Mouse (Mus musculus): ENCODE data around the gene Myo1e.

Myo1e gene

GRCm38 (mm10) chr9:70207151-70207831, at the start of gene Myo1e:
TSS of gene Myo1e (plus strand) at chr9:70207350.
- in situ Hi-C loops (cut with MseI, MboI): loop anchor here (5.0 to 10.0 kb wide), 4 partner anchors 98 to 188 kb away; no protein-coding TSS in a partner anchor

GRCm38 (mm10) chr9:70160071-70160470, 47.1 kb upstream of the Myo1e start:
- in situ Hi-C loops (cut with MseI, MboI): no loop called here

GRCm38 (mm10) chr9:70168973-70169372, 38.2 kb upstream of the Myo1e start:
- in situ Hi-C loops (cut with MseI, MboI): no loop called here

- in situ Hi-C loops (cut with MseI, MboI): no loop called here
These were observed 32.8 kb upstream of the Myo1e start for GRCm38 (mm10) chr9:70174291-70174848.

- in situ Hi-C loops (cut with MseI, MboI): no loop called here
These were observed 32.3 kb upstream of the Myo1e start for GRCm38 (mm10) chr9:70174896-70175295.

- in situ Hi-C loops (cut with MseI, MboI): no loop called here
These were observed 30.9 kb upstream of the Myo1e start for GRCm38 (mm10) chr9:70176291-70176690.

- in situ Hi-C loops (cut with MseI, MboI): no loop called here
These were observed 25.4 kb upstream of the Myo1e start for GRCm38 (mm10) chr9:70181719-70182118.

- in situ Hi-C loops (cut with MseI, MboI): no loop called here
These were observed 24.5 kb upstream of the Myo1e start for GRCm38 (mm10) chr9:70182639-70183038.

- in situ Hi-C loops (cut with MseI, MboI): no loop called here
These were observed 14.8 kb upstream of the Myo1e start for GRCm38 (mm10) chr9:70192336-70192735.

GRCm38 (mm10) chr9:70194622-70195021, 12.5 kb upstream of the Myo1e start:
- in situ Hi-C loops (cut with MseI, MboI): no loop called here

GRCm38 (mm10) chr9:70196956-70197659, 10.0 kb upstream of the Myo1e start:
- in situ Hi-C loops (cut with MseI, MboI): no loop called here

- in situ Hi-C loops (cut with MseI, MboI): no loop called here
These were observed 9.2 kb upstream of the Myo1e start for GRCm38 (mm10) chr9:70197992-70198391.

- in situ Hi-C loops (cut with MseI, MboI): loop anchor here in 1 of 2 experiments (10.0 kb wide), 2 partner anchors 102 to 192 kb away; no protein-coding TSS in a partner anchor
These were observed 4.4 kb upstream of the Myo1e start for GRCm38 (mm10) chr9:70202753-70203152.

GRCm38 (mm10) chr9:70203267-70204076, 3.7 kb upstream of the Myo1e start:
- in situ Hi-C loops (cut with MseI, MboI): loop anchor here in 1 of 2 experiments (10.0 kb wide), 2 partner anchors 101 to 191 kb away; no protein-coding TSS in a partner anchor

GRCm38 (mm10) chr9:70207981-70208521, 901 bp downstream of the Myo1e start:
- in situ Hi-C loops (cut with MseI, MboI): loop anchor here (5.0 to 10.0 kb wide), 4 partner anchors 97 to 187 kb away; no protein-coding TSS in a partner anchor

- in situ Hi-C loops (cut with MseI, MboI): loop anchor here (5.0 to 10.0 kb wide), 4 partner anchors 96 to 186 kb away; no protein-coding TSS in a partner anchor
These were observed 1.6 kb downstream of the Myo1e start for GRCm38 (mm10) chr9:70208751-70209150.

- in situ Hi-C loops (cut with MseI, MboI): loop anchor here (5.0 to 10.0 kb wide), 4 partner anchors 95 to 185 kb away; no protein-coding TSS in a partner anchor
These were observed 2.3 kb downstream of the Myo1e start for GRCm38 (mm10) chr9:70209296-70210049.

GRCm38 (mm10) chr9:70211638-70212037, 4.5 kb downstream of the Myo1e start:
- in situ Hi-C loops (cut with MseI, MboI): no loop called here

- in situ Hi-C loops (cut with MseI, MboI): no loop called here
These were observed 9.4 kb downstream of the Myo1e start for GRCm38 (mm10) chr9:70216517-70216916.

- in situ Hi-C loops (cut with MseI, MboI): no loop called here
These were observed 12.3 kb downstream of the Myo1e start for GRCm38 (mm10) chr9:70219295-70219931.
